Mouse (Mus musculus): ENCODE measurements around the gene Dchs1.

DNA sequence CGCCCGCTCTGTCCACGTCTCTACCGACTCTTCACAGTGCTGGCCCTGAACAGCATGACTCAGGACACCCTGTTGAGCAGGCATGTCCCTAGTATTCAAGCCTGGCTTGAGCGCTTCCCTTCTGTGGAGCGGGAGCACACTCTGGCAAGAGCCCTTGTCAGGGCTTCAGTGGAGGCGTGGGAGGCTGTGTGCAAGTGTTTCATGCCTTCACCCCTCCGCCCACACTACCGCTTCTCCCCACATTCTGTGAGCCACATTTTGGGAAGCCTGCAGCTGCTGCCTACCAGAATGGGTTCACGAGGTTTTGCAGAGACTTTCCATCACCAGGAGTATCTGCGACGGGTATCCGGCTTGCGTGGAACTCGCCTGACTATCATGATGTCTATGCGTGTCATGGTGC is 84.3 kb downstream of the Dchs1 start:
- TF ChIP-seq CTCF (IDR thresholded peaks at IDR 0.05; ENCODE audit: control insufficient read depth, insufficient read depth, insufficient replicate concordance, low read depth, low read length) (no peak), POLR2A (IDR thresholded peaks at IDR 0.05; ENCODE audit: control insufficient read depth, low read depth, low read length) (no peak)
